ENCODE assay signal across 8 mouse cellular contexts in genomic region chr3:103393283-103394060, GRCm38 (mm10).
DNase-seq lines count a peak whose midpoint lies in the region; ATAC-seq lines count a peak whose summit lies in the region.

No protein-coding gene starts in this region.

- peak; percentile 40; the same call in 1 of the 2 replicates for ATAC-seq in lung, embryonic 15.5 days (ENCODE audit: borderline replicate concordance, extremely low read depth, low FRiP score, low TSS enrichment)
- peak; percentile 30; the same call in 1 of the 2 replicates for ATAC-seq in forebrain, embryonic 12.5 days (ENCODE audit: low FRiP score)
- peak; percentile 60 for ATAC-seq in limb, embryonic 11.5 days (ENCODE audit: insufficient number of reproducible peaks, low FRiP score, low TSS enrichment, low read depth)
- ATAC-seq in stomach, embryonic 16.5 days (ENCODE audit: insufficient read depth, low FRiP score) = peak; percentile 17; the same call in 1 of the 2 replicates

- H3K36me3 ChIP-seq in lung, embryonic 15.5 days = no peaks in the 10 kb centered on the region
- no peaks in the 10 kb centered on the region for H3K36me3 ChIP-seq in forebrain, embryonic 12.5 days (replicated peaks)
- no peaks in the 10 kb centered on the region for H3K36me3 ChIP-seq in limb, embryonic 11.5 days (ENCODE audit: control insufficient read depth, insufficient read depth, low read length)
- H3K36me3 ChIP-seq in stomach, embryonic 16.5 days (ENCODE audit: control insufficient read depth, insufficient read depth, low read length) = no peaks in the 10 kb centered on the region

- no peak overlapping the region for H3K27ac ChIP-seq in lung, embryonic 15.5 days
- H3K27ac ChIP-seq in forebrain, embryonic 12.5 days = no peak overlapping the region
- H3K27ac ChIP-seq in limb, embryonic 11.5 days (replicated peaks; ENCODE audit: low read depth, low read length) = no peak overlapping the region
- H3K27ac ChIP-seq in stomach, embryonic 16.5 days (ENCODE audit: low read length) = no peak overlapping the region

- H3K9ac ChIP-seq in lung, embryonic 15.5 days = no peak overlapping the region
- H3K9ac ChIP-seq in forebrain, embryonic 12.5 days = no peak overlapping the region
- H3K9ac ChIP-seq in limb, embryonic 11.5 days (ENCODE audit: low read length) = no peak overlapping the region
- no peak overlapping the region for H3K9ac ChIP-seq in stomach, embryonic 16.5 days (ENCODE audit: low read length)

- no peaks in the 10 kb centered on the region for H3K9me3 ChIP-seq in lung, embryonic 15.5 days
- no peaks in the 10 kb centered on the region for H3K9me3 ChIP-seq in forebrain, embryonic 12.5 days
- no peaks in the 10 kb centered on the region for H3K9me3 ChIP-seq in limb, embryonic 11.5 days (ENCODE audit: control insufficient read depth, low read length)
- no peaks in the 10 kb centered on the region for H3K9me3 ChIP-seq in stomach, embryonic 16.5 days (replicated peaks; ENCODE audit: control insufficient read depth, low read length)

- no peaks in the 10 kb centered on the region for H3K27me3 ChIP-seq in lung, embryonic 15.5 days
- H3K27me3 ChIP-seq in forebrain, embryonic 12.5 days = no peaks in the 10 kb centered on the region
- no peaks in the 10 kb centered on the region for H3K27me3 ChIP-seq in limb, embryonic 11.5 days (ENCODE audit: control insufficient read depth, insufficient read depth, low read length)
- no peaks in the 10 kb centered on the region for H3K27me3 ChIP-seq in stomach, embryonic 16.5 days (ENCODE audit: control insufficient read depth, insufficient read depth, low read length)

- no peak for DNase-seq in lung, postnatal 14 days
- no peak for DNase-seq in limb, embryonic 11.5 days (ENCODE audit: low spot score)
- DNase-seq in testis, postnatal 14 days (ENCODE audit: low spot score) = no peak
- DNase-seq in layer of hippocampus, postnatal 25 days (ENCODE audit: extremely low spot score in 1 of 2, low spot score in 1 of 2) = no peak
- DNase-seq in layer of hippocampus, adult 9-10 months (ENCODE audit: low spot score) = no peak

- 73% methylated on average over 14 of the region's 14 CpGs for WGBS in lung, embryonic 15.5 days
- 86% methylated on average over 14 of the region's 14 CpGs for WGBS in forebrain, embryonic 12.5 days
- WGBS in limb, embryonic 11.5 days = 81% methylated on average over 14 of the region's 14 CpGs
- 79% methylated on average over 14 of the region's 14 CpGs for WGBS in stomach, embryonic 16.5 days

- no peak overlapping the region for H3K4me2 ChIP-seq in lung, embryonic 15.5 days
- no peak overlapping the region for H3K4me2 ChIP-seq in forebrain, embryonic 12.5 days
- no peak overlapping the region for H3K4me2 ChIP-seq in limb, embryonic 11.5 days (ENCODE audit: low read depth, severe bottlenecking)
- no peak overlapping the region for H3K4me2 ChIP-seq in stomach, embryonic 16.5 days (ENCODE audit: low read depth, low read length)

- no peak overlapping the region for H3K4me3 ChIP-seq in lung, embryonic 15.5 days
- H3K4me3 ChIP-seq in forebrain, embryonic 12.5 days (replicated peaks) = no peak overlapping the region
- H3K4me3 ChIP-seq in limb, embryonic 11.5 days (ENCODE audit: low read depth, low read length) = no peak overlapping the region
- no peak overlapping the region for H3K4me3 ChIP-seq in stomach, embryonic 16.5 days (replicated peaks; ENCODE audit: low read length)

- H3K4me1 ChIP-seq in lung, embryonic 15.5 days = peaks cover 2% of the 10 kb centered on the region; the same call in 1 of the 2 replicates
- no peaks in the 10 kb centered on the region for H3K4me1 ChIP-seq in forebrain, embryonic 12.5 days
- 0 out of 2 replicates have a peak, but pooled peaks cover 2% of the 10 kb centered on the region for H3K4me1 ChIP-seq in limb, embryonic 11.5 days (ENCODE audit: control insufficient read depth, insufficient read depth, low read length)
- no peaks in the 10 kb centered on the region for H3K4me1 ChIP-seq in stomach, embryonic 16.5 days (ENCODE audit: control insufficient read depth, insufficient read depth, low read length)
